Mouse (Mus musculus) ovary, postnatal 14 days (tissue): ENCODE data around the gene Kif5c.

Experiments used
- DNase-seq: peaks from one replicate; pipeline ENCODE4 v3.0.0; 2022; ENCODE audit warnings: low spot score

The Kif5c gene

DNA sequence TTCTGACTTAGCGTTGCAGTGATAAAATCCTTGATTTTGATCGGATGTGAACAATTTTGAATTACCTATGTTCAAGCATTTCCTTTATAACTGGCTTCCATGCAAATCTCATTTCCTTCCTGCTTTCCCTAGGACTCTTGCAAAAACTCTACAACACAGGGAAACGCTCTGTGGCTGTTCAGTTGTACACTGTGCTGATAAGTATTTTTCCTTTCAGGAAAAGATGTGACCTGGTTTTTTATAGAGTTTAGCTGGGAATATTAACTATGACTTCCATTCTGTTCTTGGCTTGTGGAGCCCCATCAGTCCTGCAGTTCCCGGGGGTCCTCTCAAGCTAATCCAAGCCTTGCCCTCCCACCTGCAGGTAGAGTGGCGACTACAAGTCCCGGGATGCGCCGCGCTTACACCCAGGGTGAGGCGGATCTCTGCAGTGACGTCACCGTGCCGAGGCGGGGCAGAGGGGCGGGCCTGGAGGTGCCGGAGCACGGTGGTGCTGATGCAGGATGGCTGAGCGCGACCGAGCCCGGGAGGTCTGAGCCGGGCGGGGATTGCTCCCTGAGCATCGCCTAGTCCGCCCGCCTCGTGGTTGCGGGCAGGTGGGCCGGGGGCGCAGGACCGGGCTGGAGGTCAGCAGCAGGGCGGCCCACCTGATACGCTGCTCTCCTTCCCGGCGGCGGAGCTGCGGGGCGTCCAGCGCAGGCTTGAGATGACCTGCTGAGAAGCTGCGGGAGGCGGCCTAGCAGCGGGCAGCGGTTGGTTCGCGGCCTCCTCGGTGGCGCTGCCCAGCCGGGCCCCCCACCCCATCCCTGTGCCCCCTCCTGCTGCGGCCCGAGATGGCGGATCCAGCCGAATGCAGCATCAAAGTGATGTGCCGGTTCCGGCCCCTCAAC is at the start of gene Kif5c:
Kif5c (plus strand) TSS at position 470 of the 890 bp plus-strand sequence.
- DNase-seq, result peak; percentile 72

DNA sequence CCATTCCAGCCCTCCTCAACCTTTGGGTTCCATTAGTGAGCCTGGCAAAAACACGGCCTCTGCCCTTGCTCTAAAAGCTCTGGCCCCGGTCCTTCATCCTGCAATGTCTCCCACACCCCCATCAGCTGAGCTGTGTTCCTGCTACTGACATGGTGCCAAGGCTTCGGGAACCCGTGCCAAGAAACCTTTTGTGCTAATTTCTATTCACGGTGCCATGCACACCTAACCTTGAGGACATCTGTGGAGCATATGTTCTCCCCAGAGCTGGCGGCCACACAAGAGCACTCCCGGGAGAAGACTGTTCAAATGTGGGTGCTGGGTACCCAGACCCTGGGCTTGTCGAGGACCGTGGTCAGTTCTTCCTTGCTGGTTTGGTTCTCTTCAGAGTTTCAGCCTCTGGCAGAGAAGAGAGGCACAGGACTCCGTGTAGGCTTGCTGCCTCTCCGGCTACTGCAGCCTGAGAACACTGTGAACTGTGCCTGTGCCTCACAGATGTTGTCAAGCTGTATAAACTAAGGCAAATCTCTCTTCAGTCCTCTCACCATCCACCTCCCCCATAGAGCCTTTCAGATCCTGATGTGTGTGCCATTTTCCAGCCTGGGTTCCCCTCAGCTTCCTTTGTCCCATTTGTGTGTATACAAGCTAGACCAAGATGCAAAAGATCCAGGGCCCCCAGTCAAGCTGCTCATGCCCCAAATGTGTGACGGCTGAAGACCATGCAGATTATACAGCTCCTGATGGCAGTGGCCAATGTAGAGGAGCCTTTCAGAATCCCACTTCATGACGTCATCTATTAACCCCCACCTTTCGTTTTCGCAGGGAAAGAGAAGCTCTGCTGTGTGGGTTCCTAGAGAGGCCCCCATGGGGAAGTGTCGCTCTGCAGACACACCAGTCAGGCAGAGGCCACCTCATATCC is 49.0 kb upstream of the Kif5c start:
- peak; percentile 63 for DNase-seq

- DNase-seq, result no peak
Measured at GRCm38 (mm10) chr2:49570778-49571101, 48.4 kb upstream of the Kif5c start.

DNA sequence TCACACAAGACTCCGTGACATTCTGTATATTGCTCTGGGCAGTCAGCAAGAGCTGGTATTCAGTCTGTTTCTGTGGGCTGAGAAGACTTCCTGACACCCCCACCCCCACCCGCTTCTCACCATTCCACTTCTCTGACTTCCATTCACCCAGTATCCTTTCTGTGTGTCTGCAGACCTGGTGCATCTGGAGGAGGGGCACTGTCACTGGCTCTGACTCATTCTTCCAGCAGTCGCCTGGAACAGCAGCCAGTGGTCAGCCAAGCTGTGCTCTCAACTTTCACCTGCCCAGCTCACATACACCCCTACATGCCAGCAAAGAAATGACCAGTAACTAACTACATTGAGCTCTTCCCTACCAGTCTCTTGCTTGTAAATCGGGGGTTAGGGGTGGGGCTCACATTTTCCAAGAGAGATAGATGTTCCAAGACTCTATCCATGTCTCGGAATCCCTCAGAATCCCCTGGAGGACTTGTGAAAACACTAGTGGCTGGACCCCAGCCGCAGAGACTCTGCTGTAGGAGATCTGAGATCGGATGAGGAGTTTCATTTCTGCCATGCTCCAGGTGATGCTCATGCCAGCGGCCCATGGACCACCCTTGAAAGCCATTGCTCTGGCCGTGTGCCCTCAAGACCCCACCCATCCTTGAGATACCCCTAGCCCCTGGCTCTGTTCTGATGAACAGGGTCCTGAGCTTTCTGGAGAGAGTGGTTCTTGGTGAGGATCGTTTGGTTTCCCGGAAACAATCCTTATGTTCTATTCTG is 47.8 kb upstream of the Kif5c start:
- no peak for DNase-seq

GRCm38 (mm10) chr2:49572111-49572642 is 46.9 kb upstream of the Kif5c start:
- no peak for DNase-seq

DNA sequence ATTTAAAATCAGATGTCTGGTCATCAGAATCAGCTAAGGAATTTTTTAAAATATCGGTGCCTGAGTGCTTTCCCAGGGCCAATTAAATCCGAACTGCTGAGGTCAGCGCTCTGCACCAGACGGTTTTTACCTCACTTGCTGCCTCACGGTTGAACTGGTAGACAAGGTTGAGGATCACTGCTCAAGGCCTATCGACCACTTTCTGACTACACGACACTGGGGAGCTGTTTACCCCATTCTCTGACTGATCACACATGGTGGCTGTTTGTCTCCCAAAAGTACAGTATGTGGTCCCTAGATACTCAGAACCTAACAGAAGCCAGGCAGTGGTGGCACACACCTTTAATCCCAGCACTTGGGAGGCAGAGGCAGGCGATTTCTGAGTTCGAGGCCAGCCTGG is 46.4 kb upstream of the Kif5c start:
- no peak for DNase-seq

- DNase-seq, result no peak
Measured at GRCm38 (mm10) chr2:49573282-49573681, 45.8 kb upstream of the Kif5c start.

DNA sequence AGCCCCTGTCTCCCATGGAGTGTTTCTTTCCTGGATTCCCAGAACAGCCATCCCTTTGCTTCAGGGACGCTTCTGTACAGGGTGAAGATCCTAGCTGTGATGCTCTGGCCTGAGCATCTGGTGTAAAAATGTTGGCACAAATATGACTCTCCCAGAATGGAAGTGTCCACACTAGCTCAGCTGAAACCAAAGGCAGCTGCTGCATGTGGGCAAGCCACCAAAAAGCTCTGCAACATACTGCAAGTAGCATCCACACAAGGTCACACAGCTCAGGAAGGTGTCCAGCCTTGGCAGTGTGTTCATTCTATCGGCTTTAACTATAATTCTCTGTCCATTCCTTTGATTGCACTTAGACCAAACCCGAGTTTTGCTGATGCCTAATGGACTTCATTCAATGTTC is 38.5 kb upstream of the Kif5c start:
- DNase-seq, result no peak

- DNase-seq, result no peak
Measured at GRCm38 (mm10) chr2:49582546-49582945, 36.6 kb upstream of the Kif5c start.

GRCm38 (mm10) chr2:49583311-49583710 is 35.8 kb upstream of the Kif5c start:
- no peak for DNase-seq

DNA sequence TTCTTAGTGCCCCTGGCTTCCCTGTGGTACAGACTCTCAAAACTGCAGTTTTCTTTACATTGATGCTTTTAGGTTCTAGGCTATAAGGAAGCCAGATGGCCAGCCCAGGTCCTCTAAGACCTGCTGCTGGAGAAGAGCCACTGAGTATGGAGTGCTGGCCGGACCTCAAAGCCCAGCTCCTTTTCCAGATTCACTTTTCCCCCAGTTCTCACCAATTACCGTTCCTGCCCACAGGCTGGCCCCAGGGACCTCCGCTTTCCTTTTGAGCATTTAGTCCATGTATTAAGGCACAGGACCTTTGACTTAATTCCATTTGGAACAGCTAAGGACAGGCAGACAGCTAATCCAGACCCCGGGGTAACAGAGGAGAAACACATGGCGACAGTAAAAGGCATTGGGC is 28.6 kb upstream of the Kif5c start:
- DNase-seq, result no peak

DNA sequence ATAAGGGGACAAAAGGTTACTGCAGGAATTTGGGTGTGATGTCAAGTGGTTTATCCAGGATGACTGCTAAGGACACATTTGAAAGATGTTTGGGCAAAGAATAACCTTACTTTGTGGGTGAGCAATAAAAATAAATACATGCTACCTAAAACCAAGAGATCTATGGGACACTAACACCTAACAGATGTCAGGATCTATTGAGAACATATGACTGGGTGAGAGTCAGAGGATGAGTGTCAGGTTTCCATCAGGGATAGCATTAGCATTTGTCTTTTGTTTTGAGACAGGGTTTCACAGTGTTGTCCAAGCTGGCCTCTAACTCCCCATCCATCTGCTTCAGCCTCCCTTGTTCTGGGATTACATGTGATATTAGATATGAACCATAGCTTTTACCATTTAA is 26.2 kb upstream of the Kif5c start:
- no peak for DNase-seq

- no peak for DNase-seq
Measured at GRCm38 (mm10) chr2:49594886-49595285, 24.2 kb upstream of the Kif5c start.

DNA sequence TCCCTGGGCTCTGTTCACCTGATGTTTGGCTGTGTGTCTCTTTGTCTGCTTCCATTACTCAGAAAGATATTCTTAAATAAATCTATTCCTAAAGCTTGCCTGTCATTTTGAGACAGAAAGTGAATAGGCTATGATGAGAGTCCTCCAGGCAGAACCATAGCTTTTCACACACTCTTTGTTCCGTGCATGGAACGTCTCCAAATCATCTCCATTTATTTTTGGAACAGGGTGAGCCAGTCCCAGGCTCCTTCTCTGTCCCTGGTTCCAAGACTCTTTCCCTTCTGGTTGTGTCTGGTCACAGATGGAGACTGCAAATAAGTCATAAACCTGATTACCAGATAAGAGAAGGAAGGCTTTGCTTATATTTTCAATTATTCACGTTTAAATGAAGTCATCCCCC is 22.8 kb upstream of the Kif5c start:
- no peak for DNase-seq

DNA sequence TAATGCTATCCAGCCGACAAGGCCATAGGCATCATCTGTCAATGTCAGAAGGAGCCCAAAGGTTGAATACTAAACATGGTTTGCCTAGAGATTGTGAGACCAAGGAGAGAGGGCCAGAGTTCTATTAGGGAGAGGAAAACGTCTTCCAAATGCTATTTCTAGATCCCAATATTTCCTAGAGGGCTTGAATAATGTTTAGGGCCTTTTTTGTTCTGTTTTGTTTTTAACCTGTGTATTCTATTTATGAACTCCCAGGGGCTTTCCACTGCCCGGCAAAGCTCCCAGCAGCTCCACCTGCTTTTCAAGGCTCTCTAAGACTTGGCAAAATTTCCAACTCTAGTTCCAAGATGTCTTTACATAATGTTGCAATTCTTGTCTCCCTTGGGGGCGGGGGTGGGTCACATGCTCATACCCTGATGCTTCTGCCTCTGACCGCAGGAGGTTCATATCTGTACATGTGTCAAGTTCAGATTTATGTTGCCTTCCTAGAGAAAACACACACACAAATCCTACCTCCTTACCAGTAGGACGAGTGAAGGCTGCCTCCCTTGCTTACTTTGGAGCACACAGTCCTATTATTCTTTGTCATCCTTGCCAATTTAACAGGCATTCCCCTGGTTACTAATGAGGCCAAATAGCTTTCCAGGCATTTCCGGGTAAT is 18.9 kb upstream of the Kif5c start:
- no peak for DNase-seq

DNA sequence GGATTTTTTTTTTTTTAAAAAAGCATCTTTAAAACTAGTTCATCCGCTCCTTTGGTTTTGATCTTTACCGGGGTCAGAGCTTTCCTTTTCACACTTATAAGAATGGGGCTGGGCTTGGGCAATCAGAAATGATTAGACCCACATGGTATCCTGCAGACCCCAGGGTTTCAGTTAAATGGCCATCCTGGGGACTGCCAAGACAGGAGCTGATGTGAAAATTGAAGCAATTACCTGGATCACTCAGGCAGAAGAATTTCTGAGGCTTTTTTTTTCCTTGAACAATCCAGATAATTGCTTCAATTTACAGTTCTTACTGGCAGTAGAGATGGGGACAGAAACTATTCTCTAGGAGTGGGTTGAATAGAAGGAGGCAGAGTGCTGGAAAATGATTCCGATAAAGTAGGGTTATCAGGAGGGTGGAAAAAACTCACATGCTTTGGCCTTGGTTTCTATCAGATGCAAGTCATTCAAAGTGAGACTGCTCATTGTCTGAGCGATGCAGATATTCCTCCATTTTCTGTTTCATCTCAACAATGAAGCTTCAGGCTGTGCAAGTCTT is 16.2 kb upstream of the Kif5c start:
- no peak for DNase-seq

DNA sequence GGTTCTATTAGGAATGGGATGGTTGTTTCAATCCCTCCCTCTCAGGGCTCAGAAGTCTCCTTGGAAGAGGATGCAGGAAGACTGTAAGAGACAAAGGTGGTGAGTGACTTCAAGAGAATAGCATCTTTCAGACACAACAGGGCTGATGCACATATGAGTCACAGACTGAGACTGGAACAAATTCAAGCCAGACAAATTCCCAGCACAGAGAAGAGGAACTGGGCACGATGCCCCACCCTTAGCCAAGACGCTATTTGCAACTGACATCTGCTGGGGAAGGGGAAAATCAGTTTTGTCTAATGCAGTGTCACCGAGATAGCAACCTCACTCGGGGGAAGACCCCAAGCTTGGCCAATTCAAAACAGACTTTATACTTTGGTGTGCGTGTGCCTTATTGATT is 9.5 kb upstream of the Kif5c start:
- no peak for DNase-seq

GRCm38 (mm10) chr2:49616765-49617164 is 2.3 kb upstream of the Kif5c start:
- no peak for DNase-seq

- DNase-seq, result no peak
Measured at GRCm38 (mm10) chr2:49619719-49620522, 823 bp downstream of the Kif5c start.

- no peak for DNase-seq
Measured at GRCm38 (mm10) chr2:49620626-49621117, 1.6 kb downstream of the Kif5c start.
